In genomic region chr11:117081165-117082064, GRCm38 (mm10) we compare ENCODE assay signal across 8 mouse cellular contexts. TPM values are rescaled to one million over a fixed set of nuclear protein-coding genes. Genes with fewer than 3 reads are reported as not detected.
A peak's percentile ranks its signal among the peaks of the same experiment; 100 is the strongest.
DNase-seq lines count a peak whose midpoint lies in the region; ATAC-seq and TF ChIP-seq lines count a peak whose summit lies in the region.

No protein-coding gene starts in this region.

- 30% methylated on average over 16 of the region's 16 CpGs for WGBS in embryonic facial prominence, embryonic 13.5 days
- WGBS in heart, adult 2 months: 14% methylated on average over 16 of the region's 16 CpGs
- 18% methylated on average over 16 of the region's 16 CpGs for WGBS in kidney, adult 2 months
- 31% methylated on average over 16 of the region's 16 CpGs for WGBS in limb, embryonic 13.5 days
- WGBS in midbrain, embryonic 14.5 days: 28% methylated on average over 16 of the region's 16 CpGs

- TF ChIP-seq CTCF in heart, adult 2 months (IDR thresholded peaks at IDR 0.05): peak; percentile 99
- peak; percentile 72 for TF ChIP-seq CTCF in kidney, adult 2 months (conservative IDR thresholded peaks at IDR 0.05; ENCODE audit: insufficient read depth, insufficient read length, low read depth, low read length)

- H3K27ac ChIP-seq in embryonic facial prominence, embryonic 13.5 days: peak overlapping the region; percentile 74
- H3K27ac ChIP-seq in heart, adult 2 months: peak overlapping the region; percentile 85
- peak overlapping the region; percentile 91 for H3K27ac ChIP-seq in kidney, adult 2 months (ENCODE audit: insufficient read depth, low read depth, low read length)
- peak overlapping the region; percentile 55; the same call in 1 of the 2 replicates for H3K27ac ChIP-seq in limb, embryonic 13.5 days
- H3K27ac ChIP-seq in midbrain, embryonic 14.5 days (replicated peaks; ENCODE audit: low read depth, low read length): peak overlapping the region; percentile 70

- H3K27me3 ChIP-seq in embryonic facial prominence, embryonic 13.5 days: no peaks in the 10 kb centered on the region
- no peaks in the 10 kb centered on the region for H3K27me3 ChIP-seq in heart, adult 2 months (ENCODE audit: control insufficient read depth, insufficient read depth, low read length)
- no peaks in the 10 kb centered on the region for H3K27me3 ChIP-seq in kidney, adult 2 months (replicated peaks; ENCODE audit: control insufficient read depth, insufficient read depth, low read length)
- H3K27me3 ChIP-seq in limb, embryonic 13.5 days: no peaks in the 10 kb centered on the region
- no peaks in the 10 kb centered on the region for H3K27me3 ChIP-seq in midbrain, embryonic 14.5 days (ENCODE audit: control insufficient read depth, insufficient read depth, low read length)

- H3K79me2 ChIP-seq in heart, adult 2 months (replicated peaks; ENCODE audit: control insufficient read depth, insufficient read depth, low read length): no peaks in the 10 kb centered on the region

- intact Hi-C loops in heart, adult 2 months (cut with DNase I): loop anchor here (1.0 to 2.0 kb wide), 3 partner anchors 19 to 53 kb away; no protein-coding TSS in a partner anchor

- H3K4me1 ChIP-seq in embryonic facial prominence, embryonic 13.5 days: peaks cover 34% of the 10 kb centered on the region
- H3K4me1 ChIP-seq in heart, adult 2 months (ENCODE audit: control insufficient read depth, insufficient read depth, low read length): peaks cover 35% of the 10 kb centered on the region
- H3K4me1 ChIP-seq in kidney, adult 2 months (ENCODE audit: control insufficient read depth, insufficient read depth, low read length): peaks cover 27% of the 10 kb centered on the region
- H3K4me1 ChIP-seq in limb, embryonic 13.5 days: peaks cover 35% of the 10 kb centered on the region
- H3K4me1 ChIP-seq in midbrain, embryonic 14.5 days (ENCODE audit: control insufficient read depth, insufficient read depth, low read length): peaks cover 22% of the 10 kb centered on the region

- DNase-seq in 416B (ENCODE audit: low read depth): peak; percentile 83
- DNase-seq in adrenal gland, postnatal 36 days: peak; percentile 81 to 83
- DNase-seq in heart, adult 2 months: peak; percentile 80 to 91
- DNase-seq in kidney, adult 2 months: peak; percentile 93
- DNase-seq in midbrain, embryonic 14.5 days: peak; percentile 93
- DNase-seq in spleen, adult 12 weeks (ENCODE audit: low spot score): peak; percentile 33

- no peaks in the 10 kb centered on the region for H3K9me3 ChIP-seq in embryonic facial prominence, embryonic 13.5 days
- no peaks in the 10 kb centered on the region for H3K9me3 ChIP-seq in limb, embryonic 13.5 days
- H3K9me3 ChIP-seq in midbrain, embryonic 14.5 days (ENCODE audit: control insufficient read depth, low read length): no peaks in the 10 kb centered on the region

- peak; percentile 71 for ATAC-seq in embryonic facial prominence, embryonic 13.5 days (ENCODE audit: insufficient number of reproducible peaks, insufficient read depth, low FRiP score, low TSS enrichment, low read depth)
- peak; percentile 84 for ATAC-seq in limb, embryonic 13.5 days (ENCODE audit: low FRiP score, low read depth)
- ATAC-seq in midbrain, embryonic 14.5 days (ENCODE audit: low FRiP score, low TSS enrichment): no peak

- 0 out of 2 replicates have a peak overlapping the region, but pooled peaks have one; percentile 16 for H3K4me3 ChIP-seq in embryonic facial prominence, embryonic 13.5 days
- H3K4me3 ChIP-seq in heart, adult 2 months: no peak overlapping the region
- no peak overlapping the region for H3K4me3 ChIP-seq in kidney, adult 2 months (ENCODE audit: insufficient read depth, low read depth, low read length)
- H3K4me3 ChIP-seq in limb, embryonic 13.5 days: no peak overlapping the region
- no peak overlapping the region for H3K4me3 ChIP-seq in midbrain, embryonic 14.5 days (replicated peaks; ENCODE audit: low read depth, low read length)

- peak overlapping the region; percentile 12; the same call in 1 of the 2 replicates for H3K9ac ChIP-seq in embryonic facial prominence, embryonic 13.5 days
- peak overlapping the region; percentile 48 for H3K9ac ChIP-seq in heart, adult 2 months (ENCODE audit: low read depth, low read length)
- H3K9ac ChIP-seq in limb, embryonic 13.5 days: no peak overlapping the region
- peak overlapping the region; percentile 29; the same call in 1 of the 2 replicates for H3K9ac ChIP-seq in midbrain, embryonic 14.5 days (replicated peaks; ENCODE audit: low read length)

- H3K36me3 ChIP-seq in embryonic facial prominence, embryonic 13.5 days: peaks cover 44% of the 10 kb centered on the region
- peaks cover 7% of the 10 kb centered on the region for H3K36me3 ChIP-seq in heart, adult 2 months (ENCODE audit: control insufficient read depth, insufficient read depth, low read length)
- no peaks in the 10 kb centered on the region for H3K36me3 ChIP-seq in kidney, adult 2 months (ENCODE audit: control insufficient read depth, insufficient read depth, low read length)
- H3K36me3 ChIP-seq in limb, embryonic 13.5 days: peaks cover 40% of the 10 kb centered on the region
- peaks cover 33% of the 10 kb centered on the region for H3K36me3 ChIP-seq in midbrain, embryonic 14.5 days (ENCODE audit: control insufficient read depth, insufficient read depth, low read length)

- TF ChIP-seq EP300 in heart, adult 2 months (IDR thresholded peaks at IDR 0.05; ENCODE audit: insufficient read depth, low read depth, low read length): peak; percentile 99

- TF ChIP-seq POLR2A in heart, adult 2 months (IDR thresholded peaks at IDR 0.05; ENCODE audit: insufficient read depth, low read depth, low read length): peak; percentile 53
- no peak for TF ChIP-seq POLR2A in kidney, adult 2 months (IDR thresholded peaks at IDR 0.05; ENCODE audit: low read depth, low read length)

- H3K4me2 ChIP-seq in embryonic facial prominence, embryonic 13.5 days: peak overlapping the region; percentile 42
- H3K4me2 ChIP-seq in limb, embryonic 13.5 days (replicated peaks): peak overlapping the region; percentile 50
- peak overlapping the region; percentile 43 for H3K4me2 ChIP-seq in midbrain, embryonic 14.5 days (ENCODE audit: low read length)

RNA-seq across cellular contexts. Expression of gene Sec14l1, which starts 33.6 kb away (rescaled TPM):
- total RNA-seq in adrenal gland, postnatal 36 days (2021): 100 to 1,000 TPM; 132 to 163 TPM
- polyA plus RNA-seq in embryonic facial prominence, embryonic 13.5 days (2015; fragmentation: Nextera tagmentation; extraction: Ambion mirVana): 44.3 and 47.3 TPM in 2 replicates
- 10 to 100 TPM; 65.4 to 89.5 TPM for total RNA-seq in heart, adult 2 months (2021)
- 71.5 and 83.9 TPM in 2 replicates for polyA plus RNA-seq in heart, adult 2 months (2012; rRNA removed)
- 49.1 and 52.2 TPM in 2 replicates for polyA plus RNA-seq in kidney, adult 2 months (2012; rRNA removed)
- 61.2 and 65.4 TPM in 2 replicates for polyA plus RNA-seq in limb, embryonic 13.5 days (2015; fragmentation: Nextera tagmentation; extraction: Ambion mirVana)
- polyA plus RNA-seq in midbrain, embryonic 14.5 days (2014; fragmentation: Nextera tagmentation; extraction: Ambion mirVana): 48.7 and 58.1 TPM in 2 replicates

Comparison
In these comparisons a context has a peak if more than half of its experiments do, and no peak if none do; other contexts are left out.
1. DNase-seq: peak in every context shown above with its lines; median percentile 93 in kidney, adult 2 months; 93 in midbrain, embryonic 14.5 days; 86 in heart, adult 2 months; 83 in 416B; 82 in adrenal gland, postnatal 36 days; 33 in spleen, adult 12 weeks.